Mouse (Mus musculus): Measurements from ENCODE around the gene Ltbp2. TPM values are rescaled to one million over a fixed set of nuclear protein-coding genes. Genes with fewer than 3 reads are reported as not detected.
A peak's percentile ranks its signal among the peaks of the same experiment; 100 is the strongest.

Gene Ltbp2
- polyA plus RNA-seq, 1 experiment = 96.8 TPM

GRCm38 (mm10) chr12:84818496-84818895 is 57.8 kb downstream of the Ltbp2 start:
- DNase-seq = no peak
- no peak for TF ChIP-seq POLR2A (IDR thresholded peaks at IDR 0.05; ENCODE audit: borderline replicate concordance, extremely low read depth, low read depth, low read length)
- TF ChIP-seq CTCF (IDR thresholded peaks at IDR 0.05; ENCODE audit: insufficient read depth, low read length) = no peak
- 64% methylated on average over 4 of the region's 4 CpGs for WGBS
- Histone ChIP-seq H3K4me3 (replicated peaks; ENCODE audit: extremely low read depth, low read depth, low read length) (no peak overlapping the region), H3K4me1 (ENCODE audit: control insufficient read depth, insufficient read depth, low read length) (no peaks in the 10 kb centered on the region)

GRCm38 (mm10) chr12:84814663-84815325 is 61.5 kb downstream of the Ltbp2 start:
- H3K4me3 ChIP-seq (replicated peaks; ENCODE audit: extremely low read depth, low read depth, low read length) = no peak overlapping the region
- no peaks in the 10 kb centered on the region; the same call in 1 of the 2 replicates for H3K4me1 ChIP-seq (ENCODE audit: control insufficient read depth, insufficient read depth, low read length)
- 63% methylated on average over 3 of the region's 3 CpGs for WGBS
- no peak for TF ChIP-seq POLR2A (IDR thresholded peaks at IDR 0.05; ENCODE audit: borderline replicate concordance, extremely low read depth, low read depth, low read length)
- no peak for TF ChIP-seq CTCF (IDR thresholded peaks at IDR 0.05; ENCODE audit: insufficient read depth, low read length)
- DNase-seq = no peak

GRCm38 (mm10) chr12:84813773-84814172 is 62.6 kb downstream of the Ltbp2 start:
- no peak overlapping the region for H3K4me3 ChIP-seq (replicated peaks; ENCODE audit: extremely low read depth, low read depth, low read length)
- no peak for TF ChIP-seq POLR2A (IDR thresholded peaks at IDR 0.05; ENCODE audit: borderline replicate concordance, extremely low read depth, low read depth, low read length)
- TF ChIP-seq CTCF (IDR thresholded peaks at IDR 0.05; ENCODE audit: insufficient read depth, low read length) = peak; percentile 57; the same call in 1 of the 2 replicates
- WGBS = 50% methylated on average over 7 of the region's 7 CpGs
- no peaks in the 10 kb centered on the region; the same call in 1 of the 2 replicates for H3K4me1 ChIP-seq (ENCODE audit: control insufficient read depth, insufficient read depth, low read length)
- DNase-seq = no peak

- TF ChIP-seq CTCF (IDR thresholded peaks at IDR 0.05; ENCODE audit: insufficient read depth, low read length) (peak; percentile 38; the same call in 1 of the 2 replicates), POLR2A (IDR thresholded peaks at IDR 0.05; ENCODE audit: borderline replicate concordance, extremely low read depth, low read depth, low read length) (no peak)
- no peaks in the 10 kb centered on the region; the same call in 1 of the 2 replicates for H3K4me1 ChIP-seq (ENCODE audit: control insufficient read depth, insufficient read depth, low read length)
- H3K4me3 ChIP-seq (replicated peaks; ENCODE audit: extremely low read depth, low read depth, low read length) = no peak overlapping the region
- DNase-seq = no peak
- 58% methylated on average over 3 of the region's 3 CpGs for WGBS
Measured at GRCm38 (mm10) chr12:84812004-84812403, 64.3 kb downstream of the Ltbp2 start.

- no peak for DNase-seq
- no peak overlapping the region for H3K4me3 ChIP-seq (replicated peaks; ENCODE audit: extremely low read depth, low read depth, low read length)
- WGBS = 43% methylated on average over 4 of the region's 4 CpGs
- TF ChIP-seq CTCF (IDR thresholded peaks at IDR 0.05; ENCODE audit: insufficient read depth, low read length) = no peak
- no peak for TF ChIP-seq POLR2A (IDR thresholded peaks at IDR 0.05; ENCODE audit: borderline replicate concordance, extremely low read depth, low read depth, low read length)
- no peaks in the 10 kb centered on the region; the same call in 1 of the 2 replicates for H3K4me1 ChIP-seq (ENCODE audit: control insufficient read depth, insufficient read depth, low read length)
Measured at GRCm38 (mm10) chr12:84811510-84811909, 64.8 kb downstream of the Ltbp2 start.

- DNase-seq = no peak
- 50% methylated on average over 1 of the region's 1 CpGs for WGBS
- Histone ChIP-seq H3K4me3 (replicated peaks; ENCODE audit: extremely low read depth, low read depth, low read length) (no peak overlapping the region), H3K4me1 (ENCODE audit: control insufficient read depth, insufficient read depth, low read length) (no peaks in the 10 kb centered on the region; the same call in 1 of the 2 replicates)
- no peak for TF ChIP-seq POLR2A (IDR thresholded peaks at IDR 0.05; ENCODE audit: borderline replicate concordance, extremely low read depth, low read depth, low read length)
- TF ChIP-seq CTCF (IDR thresholded peaks at IDR 0.05; ENCODE audit: insufficient read depth, low read length) = no peak
Measured at GRCm38 (mm10) chr12:84810810-84811209, 65.5 kb downstream of the Ltbp2 start.

GRCm38 (mm10) chr12:84809033-84809432 is 67.3 kb downstream of the Ltbp2 start:
- DNase-seq = no peak
- Histone ChIP-seq H3K4me3 (replicated peaks; ENCODE audit: extremely low read depth, low read depth, low read length) (no peak overlapping the region), H3K4me1 (ENCODE audit: control insufficient read depth, insufficient read depth, low read length) (no peaks in the 10 kb centered on the region; the same call in 1 of the 2 replicates)
- WGBS = 74% methylated on average over 6 of the region's 6 CpGs
- no peak for TF ChIP-seq POLR2A (IDR thresholded peaks at IDR 0.05; ENCODE audit: borderline replicate concordance, extremely low read depth, low read depth, low read length)
- TF ChIP-seq CTCF (IDR thresholded peaks at IDR 0.05; ENCODE audit: insufficient read depth, low read length) = no peak

- WGBS = 59% methylated on average over 13 of the region's 13 CpGs
- DNase-seq = no peak
- Histone ChIP-seq H3K4me3 (replicated peaks; ENCODE audit: extremely low read depth, low read depth, low read length) (no peak overlapping the region), H3K4me1 (ENCODE audit: control insufficient read depth, insufficient read depth, low read length) (no peaks in the 10 kb centered on the region; the same call in 1 of the 2 replicates)
- TF ChIP-seq CTCF (IDR thresholded peaks at IDR 0.05; ENCODE audit: insufficient read depth, low read length) = no peak
- no peak for TF ChIP-seq POLR2A (IDR thresholded peaks at IDR 0.05; ENCODE audit: borderline replicate concordance, extremely low read depth, low read depth, low read length)
Measured at GRCm38 (mm10) chr12:84807351-84807750, 69.0 kb downstream of the Ltbp2 start.

- no peak overlapping the region for H3K4me3 ChIP-seq (replicated peaks; ENCODE audit: extremely low read depth, low read depth, low read length)
- DNase-seq = no peak
Measured at GRCm38 (mm10) chr12:84806726-84807125, 69.6 kb downstream of the Ltbp2 start.

GRCm38 (mm10) chr12:84806010-84806409 is 70.3 kb downstream of the Ltbp2 start:
- 67% methylated on average over 1 of the region's 1 CpGs for WGBS
- TF ChIP-seq CTCF (IDR thresholded peaks at IDR 0.05; ENCODE audit: insufficient read depth, low read length) = no peak
- no peak for TF ChIP-seq POLR2A (IDR thresholded peaks at IDR 0.05; ENCODE audit: borderline replicate concordance, extremely low read depth, low read depth, low read length)
- no peak overlapping the region for H3K4me3 ChIP-seq (replicated peaks; ENCODE audit: extremely low read depth, low read depth, low read length)

More at GRCm38 (mm10) chr12:84806726-84807125, 69.6 kb downstream of the Ltbp2 start:
- TF ChIP-seq CTCF (IDR thresholded peaks at IDR 0.05; ENCODE audit: insufficient read depth, low read length) (no peak), POLR2A (IDR thresholded peaks at IDR 0.05; ENCODE audit: borderline replicate concordance, extremely low read depth, low read depth, low read length) (no peak)
- H3K4me1 ChIP-seq (ENCODE audit: control insufficient read depth, insufficient read depth, low read length) = no peaks in the 10 kb centered on the region; the same call in 1 of the 2 replicates
- 39% methylated on average over 5 of the region's 5 CpGs for whole genome bisulfite sequencing

More at GRCm38 (mm10) chr12:84806010-84806409, 70.3 kb downstream of the Ltbp2 start:
- DNase-seq = no peak
- no peaks in the 10 kb centered on the region for H3K4me1 ChIP-seq (ENCODE audit: control insufficient read depth, insufficient read depth, low read length)

Data from lung, adult 2 months (tissue).